Mouse (Mus musculus) hindbrain, embryonic 13.5 days (tissue): ENCODE results near the gene Lrrn2. TPM values are rescaled to one million over a fixed set of nuclear protein-coding genes. Genes with fewer than 3 reads are reported as not detected.

Source experiments
- ATAC-seq: fragments of 200-750 bp; cut with Nextera tagmentation; 2 replicates; pipeline ENCODE4 v1.8.0; 2017; ENCODE audit warnings: moderate TSS enrichment; ENCODE audit not compliant: low FRiP score
- H3K27ac ChIP-seq: fragments of 300-500 bp; sonication (generic); 2 replicates; pipeline ENCODE4 v1.5.1; 2015; ENCODE audit warnings: inconsistent platforms, mild to moderate bottlenecking, moderate library complexity
- H3K27me3 ChIP-seq: fragments of 300-500 bp; sonication (generic); 2 replicates; pipeline ENCODE4 v1.6.1; 2015; ENCODE audit warnings: mild to moderate bottlenecking, inconsistent platforms
- H3K36me3 ChIP-seq: fragments of 300-500 bp; sonication (generic); 2 replicates; pipeline ENCODE4 v1.6.1; 2015; ENCODE audit warnings: mild to moderate bottlenecking, inconsistent platforms
- H3K4me1 ChIP-seq: fragments of 300-500 bp; sonication (generic); replicated peaks from 2 replicates; pipeline ENCODE4 v1.6.1; 2015; ENCODE audit warnings: inconsistent platforms
- H3K4me2 ChIP-seq: fragments of 300-500 bp; sonication (generic); 2 replicates; pipeline ENCODE4 v1.6.1; 2015; ENCODE audit warnings: inconsistent platforms, mild to moderate bottlenecking, moderate library complexity
- H3K4me3 ChIP-seq: fragments of 300-500 bp; sonication (generic); 2 replicates; pipeline ENCODE4 v1.5.1; 2015; ENCODE audit warnings: mild to moderate bottlenecking, inconsistent platforms
- H3K9ac ChIP-seq: fragments of 300-500 bp; sonication (generic); 2 replicates; pipeline ENCODE4 v1.6.1; 2015; ENCODE audit warnings: mild to moderate bottlenecking, inconsistent platforms
- H3K9me3 ChIP-seq: fragments of 300-500 bp; sonication (generic); 2 replicates; pipeline ENCODE4 v1.6.1; 2016; ENCODE audit warnings: inconsistent platforms
- WGBS: fragments of 180-500 bp; shearing (Covaris S2); methylation state at CpG from one replicate; pipeline ENCODE4 v1.1.7; 2015; 5-methylcytosine and 5-hydroxymethylcytosine counted together
- polyA plus RNA-seq: library from polyadenylated mRNA; unstranded; fragments of >200 nt; fragmentation: Nextera tagmentation; extraction: Ambion mirVana; gene quantifications from 2 replicates; pipeline ENCODE4 v1.2.1, GENCODE M21; 2015

The Lrrn2 gene
- polyA plus RNA-seq, 1 experiment from 2014 or later, result 27.2 TPM

DNA sequence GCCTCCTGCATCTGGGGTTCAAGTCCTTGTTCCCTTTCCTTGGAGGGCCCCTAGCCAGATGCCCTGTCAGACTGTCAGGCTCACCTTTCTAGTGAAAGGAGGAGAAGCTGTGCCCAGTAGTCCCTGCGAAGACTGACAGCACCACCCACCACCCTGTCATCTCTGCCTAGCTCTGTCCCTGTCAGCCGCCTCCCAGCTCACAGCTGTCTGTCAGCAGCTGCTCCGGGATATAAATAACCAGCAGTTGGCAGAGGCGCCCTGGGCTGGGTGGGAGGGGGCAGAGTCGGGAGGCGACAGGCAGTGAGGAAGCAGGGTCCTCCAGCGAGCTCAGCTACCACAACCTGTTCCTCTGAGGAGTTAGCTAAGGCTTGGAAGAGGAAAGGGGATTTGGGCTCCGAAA lies 26.8 kb upstream of the Lrrn2 start:
- peaks cover 22% of the 10 kb centered on the region for H3K4me1 ChIP-seq
- peaks cover 3% of the 10 kb centered on the region; the same call in 1 of the 2 replicates for H3K9me3 ChIP-seq
- no peak overlapping the region for H3K4me2 ChIP-seq
- H3K4me3 ChIP-seq, result no peak overlapping the region
- H3K27me3 ChIP-seq, result no peaks in the 10 kb centered on the region
- no peaks in the 10 kb centered on the region for H3K36me3 ChIP-seq
- no peak overlapping the region for H3K9ac ChIP-seq
- 0 out of 2 replicates have a peak, but pooled peaks have one; percentile 54 for ATAC-seq
- WGBS, result 33% methylated on average over 8 of the region's 8 CpGs
- H3K27ac ChIP-seq, result no peak overlapping the region

DNA sequence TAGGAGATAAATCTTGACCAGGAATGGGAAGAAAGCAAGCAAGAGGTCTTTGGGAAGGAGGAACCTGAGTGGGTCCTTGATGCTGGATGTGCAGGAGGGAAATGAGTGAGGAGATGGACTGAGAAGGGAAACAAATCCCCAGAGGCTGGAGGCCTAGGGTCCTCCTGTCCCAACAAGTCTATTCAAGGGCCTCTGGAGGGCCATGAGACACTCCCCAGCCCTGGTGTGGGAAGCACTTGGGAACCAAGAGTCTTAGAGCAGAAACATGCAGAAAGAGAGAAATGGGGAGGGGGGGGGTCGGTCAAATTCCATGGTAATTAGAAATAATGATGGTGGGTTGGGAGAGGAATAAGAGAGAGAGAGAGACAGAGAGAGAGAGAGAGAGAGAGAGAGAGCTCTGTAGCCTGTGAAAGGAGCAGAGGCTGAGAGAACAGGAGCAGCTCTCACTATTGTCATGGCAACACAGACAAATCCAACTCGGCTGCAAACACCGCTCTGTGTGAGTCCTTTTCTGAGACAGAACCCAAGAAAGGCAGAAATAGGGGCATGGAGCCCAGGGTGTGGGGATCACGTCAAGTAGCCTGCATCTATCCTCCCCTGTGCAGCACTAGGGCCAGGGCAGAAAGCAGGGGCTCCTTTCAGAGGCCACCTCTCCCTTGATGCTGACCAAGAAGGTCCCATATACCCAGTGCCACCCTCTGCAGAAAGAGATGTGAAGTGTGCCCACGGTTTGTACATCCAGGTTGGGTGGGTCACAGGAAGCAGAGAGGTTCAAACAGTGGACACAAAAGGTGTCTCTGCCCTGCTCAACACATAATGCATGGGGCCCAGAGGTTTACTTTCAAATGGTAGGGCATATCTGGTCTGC lies 21.3 kb upstream of the Lrrn2 start:
- no peak overlapping the region for H3K4me3 ChIP-seq
- H3K27ac ChIP-seq, result peak overlapping the region; percentile 70
- peaks cover 19% of the 10 kb centered on the region for H3K4me1 ChIP-seq
- no peak overlapping the region for H3K9ac ChIP-seq
- H3K27me3 ChIP-seq, result no peaks in the 10 kb centered on the region
- no peaks in the 10 kb centered on the region for H3K36me3 ChIP-seq
- H3K4me2 ChIP-seq, result no peak overlapping the region
- peak; percentile 89 for ATAC-seq
- H3K9me3 ChIP-seq, result no peaks in the 10 kb centered on the region
- 21% methylated on average over 5 of the region's 5 CpGs for WGBS

DNA sequence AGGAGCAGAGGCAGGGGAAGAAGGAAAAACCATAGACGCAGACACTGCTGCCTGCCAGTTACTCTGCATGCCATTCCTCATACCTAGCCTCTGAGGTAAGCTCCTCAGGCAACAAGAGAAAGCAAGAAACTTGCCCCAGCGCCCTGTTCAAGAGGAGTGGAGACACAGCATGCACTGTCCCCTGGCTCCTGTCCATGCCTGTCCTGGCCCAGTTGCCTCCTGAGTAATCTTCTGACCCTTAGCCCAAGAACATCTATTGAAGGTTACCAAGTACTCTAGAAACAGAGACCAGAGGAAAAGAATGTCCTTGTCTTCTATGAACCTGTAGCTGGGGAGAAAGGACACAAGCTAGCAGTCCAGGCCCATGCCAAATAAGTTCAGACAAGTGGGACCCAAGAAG lies 15.9 kb upstream of the Lrrn2 start:
- Histone ChIP-seq H3K4me2 (no peak overlapping the region), H3K4me1 (peaks cover 6% of the 10 kb centered on the region), H3K36me3 (no peaks in the 10 kb centered on the region), H3K27ac (no peak overlapping the region), H3K9me3 (no peaks in the 10 kb centered on the region), H3K9ac (no peak overlapping the region), H3K27me3 (no peaks in the 10 kb centered on the region), H3K4me3 (no peak overlapping the region)
- 75% methylated on average over 2 of the region's 2 CpGs for whole genome bisulfite sequencing
- ATAC-seq, result no peak

DNA sequence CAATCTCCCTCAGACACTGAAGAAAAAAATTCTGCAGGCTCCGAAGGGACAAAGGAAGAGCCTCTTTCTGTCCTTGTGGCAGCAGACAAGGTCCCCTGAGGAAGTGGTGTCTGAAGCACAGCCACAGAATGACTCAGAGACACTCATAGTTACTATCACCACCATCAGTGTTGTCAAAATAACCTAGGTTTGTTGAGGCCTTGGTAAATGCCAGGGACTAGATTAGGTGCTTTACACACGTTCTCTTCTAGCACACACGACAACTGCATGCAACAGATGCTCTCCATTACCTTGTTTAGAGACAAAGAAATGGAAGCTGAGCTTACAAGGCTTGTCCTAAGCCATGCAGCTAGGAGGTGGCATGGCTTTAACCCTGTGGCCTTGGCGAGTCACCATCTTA lies 14.5 kb upstream of the Lrrn2 start:
- ATAC-seq, result no peak
- Histone ChIP-seq H3K27ac (no peak overlapping the region), H3K27me3 (no peaks in the 10 kb centered on the region), H3K9me3 (no peaks in the 10 kb centered on the region), H3K4me1 (no peaks in the 10 kb centered on the region), H3K36me3 (no peaks in the 10 kb centered on the region), H3K4me3 (no peak overlapping the region), H3K4me2 (no peak overlapping the region), H3K9ac (no peak overlapping the region)
- 87% methylated on average over 4 of the region's 4 CpGs for WGBS

DNA sequence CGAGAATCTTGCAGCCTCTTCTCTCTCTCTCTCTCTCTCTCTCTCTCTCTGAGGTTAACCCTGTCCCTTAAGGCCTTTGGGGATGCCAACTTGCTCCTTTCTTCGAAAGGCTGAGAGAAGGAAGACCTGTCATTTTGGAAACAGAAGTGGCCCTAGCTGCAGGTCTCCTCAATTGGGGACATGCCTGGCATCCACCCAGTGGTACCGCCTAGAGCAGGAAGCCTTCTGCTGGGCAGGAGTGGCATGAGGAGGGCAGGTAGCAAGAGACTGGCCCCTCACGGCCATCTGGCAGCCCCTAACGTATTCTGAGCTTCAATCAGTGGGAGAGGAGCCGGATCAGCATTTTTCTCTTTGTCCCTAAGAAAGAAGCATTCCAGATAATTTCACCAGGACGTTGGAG lies 9.7 kb upstream of the Lrrn2 start:
- Histone ChIP-seq H3K4me2 (no peak overlapping the region), H3K9ac (no peak overlapping the region), H3K27me3 (no peaks in the 10 kb centered on the region), H3K4me1 (no peaks in the 10 kb centered on the region), H3K36me3 (no peaks in the 10 kb centered on the region), H3K9me3 (no peaks in the 10 kb centered on the region), H3K4me3 (no peak overlapping the region), H3K27ac (no peak overlapping the region)
- no peak for ATAC-seq
- 57% methylated on average over 7 of the region's 7 CpGs for WGBS

DNA sequence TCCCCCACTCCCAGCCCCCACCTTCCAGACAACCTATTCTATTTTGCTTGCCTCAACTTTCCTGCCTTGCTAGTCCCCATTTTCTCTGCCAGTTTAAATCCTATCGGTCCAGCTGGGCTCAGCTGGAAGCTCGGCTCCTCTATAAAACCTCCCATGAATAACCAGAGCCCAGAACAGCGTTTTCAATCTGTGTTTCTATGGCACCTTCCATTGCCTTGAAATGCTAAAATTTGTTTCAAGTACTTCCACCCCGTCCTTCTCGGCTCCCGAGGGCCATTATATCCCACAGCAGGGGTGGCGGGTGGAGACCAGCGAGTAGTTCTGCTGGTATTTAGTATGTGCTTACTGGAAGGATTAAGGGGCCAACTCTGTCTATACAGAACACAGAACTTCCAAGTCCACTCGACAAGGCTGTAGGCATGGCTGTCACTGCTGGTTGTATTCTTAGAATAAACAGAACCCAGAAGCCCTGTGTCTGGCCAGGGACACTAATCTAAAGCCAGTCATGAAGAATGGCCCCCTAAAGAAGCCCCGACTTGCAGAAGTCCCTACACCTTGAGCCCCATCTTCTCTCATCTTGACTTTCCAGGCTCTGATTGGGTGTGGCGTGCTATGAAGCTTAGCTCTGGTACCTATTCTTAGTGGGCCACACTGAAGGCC lies 992 bp upstream of the Lrrn2 start:
- Histone ChIP-seq H3K36me3 (no peaks in the 10 kb centered on the region), H3K27ac (no peak overlapping the region), H3K4me1 (peaks cover 39% of the 10 kb centered on the region), H3K9me3 (no peaks in the 10 kb centered on the region), H3K9ac (no peak overlapping the region), H3K4me2 (no peak overlapping the region), H3K27me3 (peaks cover 36% of the 10 kb centered on the region), H3K4me3 (no peak overlapping the region)
- ATAC-seq, result no peak
- WGBS, result 19% methylated on average over 11 of the region's 11 CpGs

DNA sequence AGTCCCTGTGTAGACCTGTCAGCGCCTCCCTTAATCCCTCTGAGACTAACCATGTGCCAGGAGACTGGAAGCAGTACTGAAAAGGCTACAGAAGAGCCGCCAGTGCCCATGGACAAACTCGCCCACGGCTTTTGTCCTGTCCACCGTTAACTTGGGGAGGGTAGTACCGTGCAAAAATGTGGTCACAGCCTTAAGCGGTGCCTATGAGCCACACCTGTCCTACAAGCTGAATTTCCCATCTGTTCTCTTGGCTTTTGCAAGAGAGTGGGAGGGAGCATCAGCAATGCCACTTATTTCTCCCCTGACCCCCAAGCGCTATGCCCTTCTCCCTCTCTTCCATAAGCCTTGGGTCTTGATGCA lies 292 bp upstream of the Lrrn2 start:
- peak overlapping the region; percentile 89 for H3K9ac ChIP-seq
- peak overlapping the region; percentile 73 for H3K4me3 ChIP-seq
- ATAC-seq, result peak; percentile 5; the same call in 1 of the 2 replicates
- H3K27ac ChIP-seq, result peak overlapping the region; percentile 86
- no peaks in the 10 kb centered on the region for H3K9me3 ChIP-seq
- H3K4me1 ChIP-seq, result peaks cover 39% of the 10 kb centered on the region
- H3K36me3 ChIP-seq, result no peaks in the 10 kb centered on the region
- WGBS, result 13% methylated on average over 8 of the region's 8 CpGs
- peaks cover 41% of the 10 kb centered on the region for H3K27me3 ChIP-seq
- H3K4me2 ChIP-seq, result peak overlapping the region; percentile 96

DNA sequence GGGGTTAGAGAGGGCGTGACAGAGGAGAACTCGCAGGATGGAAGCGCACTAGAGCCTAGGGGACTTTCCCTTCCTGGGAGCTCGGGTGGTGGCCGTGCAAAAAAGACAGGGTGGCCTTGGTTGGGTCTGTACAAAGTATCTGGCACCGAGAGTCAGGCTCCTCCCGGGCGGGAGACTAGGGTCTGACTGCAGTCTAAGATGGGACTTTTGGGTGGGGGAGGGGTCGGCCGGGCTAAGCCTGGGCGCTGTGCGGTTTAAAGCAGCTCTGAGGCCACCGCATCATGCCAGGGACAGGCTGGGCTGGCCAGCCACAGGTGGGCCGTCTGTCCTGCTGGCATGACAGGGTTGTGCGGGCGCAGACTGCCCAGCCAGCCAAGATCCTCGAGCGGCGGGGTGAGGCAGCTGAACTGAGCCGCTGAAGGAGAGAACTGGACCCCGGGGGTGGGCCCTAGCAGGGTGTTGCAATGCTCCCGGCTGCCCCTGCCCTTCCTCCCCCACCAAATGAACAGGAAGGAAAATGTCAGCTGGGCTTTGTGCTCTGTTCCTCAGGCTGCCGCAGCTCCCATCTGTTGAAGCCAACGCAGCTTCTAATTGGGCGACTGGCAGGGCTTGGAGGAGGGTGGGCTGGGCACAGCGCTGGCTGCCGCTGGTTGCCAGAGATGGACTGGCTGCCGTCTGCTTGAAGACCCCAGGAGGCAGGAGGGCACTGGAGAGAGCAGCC lies 1.1 kb downstream of the Lrrn2 start:
- H3K9me3 ChIP-seq, result no peaks in the 10 kb centered on the region
- H3K9ac ChIP-seq, result peak overlapping the region; percentile 89
- no peaks in the 10 kb centered on the region for H3K36me3 ChIP-seq
- peaks cover 43% of the 10 kb centered on the region for H3K27me3 ChIP-seq
- H3K27ac ChIP-seq, result peak overlapping the region; percentile 86
- peak; percentile 60 for ATAC-seq
- under 1% methylated on average over 28 of the region's 28 CpGs for WGBS
- H3K4me3 ChIP-seq, result peak overlapping the region; percentile 73
- H3K4me2 ChIP-seq, result peak overlapping the region; percentile 96
- H3K4me1 ChIP-seq, result peaks cover 47% of the 10 kb centered on the region

DNA sequence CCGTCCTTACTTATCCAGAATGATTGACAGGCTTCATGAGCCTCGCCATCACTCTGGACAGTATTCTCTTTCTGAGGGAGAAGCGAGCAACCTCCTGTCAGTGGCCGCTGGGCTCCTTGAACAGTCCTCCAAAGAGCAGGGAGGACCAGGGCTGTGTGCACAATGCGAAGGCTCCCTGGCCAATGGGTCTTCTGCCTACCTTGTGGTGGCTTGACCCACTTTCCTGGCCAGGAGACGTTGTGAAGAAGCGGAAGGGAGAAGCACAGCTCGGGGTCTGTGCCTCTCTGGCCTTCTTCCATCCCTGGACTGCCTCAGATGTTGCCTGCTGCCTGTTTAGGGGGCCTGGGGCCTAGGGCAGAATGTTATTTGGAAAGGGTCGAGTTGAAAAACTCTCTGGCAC lies 1.8 kb downstream of the Lrrn2 start:
- WGBS, result 36% methylated on average over 9 of the region's 9 CpGs
- no peaks in the 10 kb centered on the region for H3K9me3 ChIP-seq
- no peaks in the 10 kb centered on the region for H3K36me3 ChIP-seq
- peaks cover 53% of the 10 kb centered on the region for H3K4me1 ChIP-seq
- ATAC-seq, result peak; percentile 8; the same call in 1 of the 2 replicates
- H3K27me3 ChIP-seq, result peaks cover 43% of the 10 kb centered on the region
- peak overlapping the region; percentile 73 for H3K4me3 ChIP-seq
- peak overlapping the region; percentile 86 for H3K27ac ChIP-seq
- H3K9ac ChIP-seq, result peak overlapping the region; percentile 89
- peak overlapping the region; percentile 96 for H3K4me2 ChIP-seq

DNA sequence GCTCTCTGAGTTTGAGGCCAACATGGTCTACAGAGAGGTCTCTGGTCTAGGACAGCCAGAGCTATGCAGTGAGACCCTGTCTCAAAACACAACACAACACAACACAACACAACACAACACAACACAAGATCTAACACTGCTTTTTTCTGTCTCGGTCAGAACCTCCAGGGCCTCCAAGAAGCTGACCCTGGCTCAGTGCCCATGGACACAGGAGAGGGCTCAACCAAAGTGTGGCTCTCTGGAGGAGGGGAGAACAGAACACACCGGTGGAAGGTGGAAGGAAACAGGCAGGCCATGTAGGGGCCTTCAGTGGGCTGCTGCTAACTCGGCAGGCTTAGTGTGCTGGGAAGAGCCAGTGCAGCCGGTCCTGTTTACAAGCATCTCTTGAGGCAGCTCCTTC lies 5.6 kb downstream of the Lrrn2 start:
- H3K27me3 ChIP-seq, result peaks cover 16% of the 10 kb centered on the region
- WGBS, result 37% methylated on average over 4 of the region's 4 CpGs
- no peak overlapping the region for H3K4me2 ChIP-seq
- H3K36me3 ChIP-seq, result no peaks in the 10 kb centered on the region
- no peak overlapping the region for H3K4me3 ChIP-seq
- no peak overlapping the region for H3K27ac ChIP-seq
- peak overlapping the region; percentile 15; the same call in 1 of the 2 replicates for H3K9ac ChIP-seq
- H3K4me1 ChIP-seq, result peaks cover 51% of the 10 kb centered on the region
- no peak for ATAC-seq
- no peaks in the 10 kb centered on the region for H3K9me3 ChIP-seq

DNA sequence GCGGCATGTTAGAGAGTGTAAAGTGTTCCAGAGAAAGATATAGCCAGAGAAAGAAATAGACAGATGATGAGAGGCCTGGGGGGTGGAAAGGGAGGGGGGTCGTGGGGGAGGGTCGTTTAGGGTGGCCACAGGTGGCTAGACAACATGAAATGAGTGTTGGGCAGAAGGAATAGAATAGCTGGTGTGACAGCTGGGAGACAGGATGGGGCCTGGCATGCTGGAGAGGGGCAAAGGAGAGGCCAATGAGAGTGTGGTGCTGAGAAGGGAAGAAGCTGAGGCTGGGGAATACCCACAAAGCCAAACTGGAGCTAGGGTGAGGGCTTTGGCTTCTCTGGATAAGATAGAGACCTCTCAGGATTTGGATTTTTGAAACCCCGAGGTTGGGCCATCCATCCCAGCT lies 6.6 kb downstream of the Lrrn2 start:
- Histone ChIP-seq H3K9me3 (no peaks in the 10 kb centered on the region), H3K27me3 (peaks cover 16% of the 10 kb centered on the region), H3K4me1 (peaks cover 47% of the 10 kb centered on the region), H3K9ac (no peak overlapping the region), H3K4me2 (no peak overlapping the region), H3K4me3 (no peak overlapping the region), H3K27ac (no peak overlapping the region), H3K36me3 (no peaks in the 10 kb centered on the region)
- WGBS, result 61% methylated on average over 4 of the region's 4 CpGs
- ATAC-seq, result no peak

DNA sequence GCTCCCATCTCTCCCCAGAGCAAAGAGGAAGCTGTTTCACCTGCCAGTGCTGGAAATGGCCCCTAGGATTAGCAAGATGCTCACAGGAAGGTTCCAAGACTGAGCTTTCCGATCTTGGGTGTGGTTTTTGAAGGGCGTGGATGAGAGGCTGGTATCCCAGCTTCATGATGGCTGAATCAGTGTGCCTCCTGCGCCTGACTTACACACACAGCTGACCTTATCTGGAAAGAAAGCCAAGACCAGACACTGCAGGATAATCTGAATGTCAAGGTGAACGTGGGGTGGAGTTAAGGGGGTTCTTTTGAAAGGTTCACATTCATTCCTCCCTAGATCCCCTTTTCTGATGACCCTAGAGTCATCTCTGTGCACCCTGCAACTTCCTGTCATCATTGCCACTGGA lies 8.7 kb downstream of the Lrrn2 start:
- no peak overlapping the region for H3K9ac ChIP-seq
- no peak overlapping the region for H3K4me3 ChIP-seq
- no peaks in the 10 kb centered on the region for H3K36me3 ChIP-seq
- H3K4me2 ChIP-seq, result no peak overlapping the region
- no peak overlapping the region for H3K27ac ChIP-seq
- 89% methylated on average over 4 of the region's 4 CpGs for WGBS
- H3K9me3 ChIP-seq, result no peaks in the 10 kb centered on the region
- ATAC-seq, result no peak
- H3K27me3 ChIP-seq, result peaks cover 7% of the 10 kb centered on the region; the same call in 1 of the 2 replicates
- peaks cover 34% of the 10 kb centered on the region for H3K4me1 ChIP-seq
